Mouse (Mus musculus): ENCODE results near the gene Mphosph6. TPM values are rescaled to one million over a fixed set of nuclear protein-coding genes. Genes with fewer than 3 reads are reported as not detected.
A peak's percentile ranks its signal among the peaks of the same experiment; 100 is the strongest.

The Mphosph6 gene
- 10 to 100 TPM; 18.3 to 20.1 TPM for total RNA-seq (2021)
- long read RNA-seq, experiment 1, transcript Mphosph6-201 (5 exons, 1,068 nt), result major isoform, 14 of 16 reads
- long read RNA-seq, experiment 1, partial matches to known transcripts, result 1 of 16 reads
- long read RNA-seq, experiment 1, other reads (novel, unspliced or antisense), result 0 of 16 reads
- long read RNA-seq, experiment 2, transcript Mphosph6-201 (5 exons, 1,068 nt), result major isoform, 11 of 13 reads
- long read RNA-seq, experiment 2, partial matches to known transcripts, result 1 of 13 reads
- long read RNA-seq, experiment 2, other reads (novel, unspliced or antisense), result 1 of 13 reads

DNA sequence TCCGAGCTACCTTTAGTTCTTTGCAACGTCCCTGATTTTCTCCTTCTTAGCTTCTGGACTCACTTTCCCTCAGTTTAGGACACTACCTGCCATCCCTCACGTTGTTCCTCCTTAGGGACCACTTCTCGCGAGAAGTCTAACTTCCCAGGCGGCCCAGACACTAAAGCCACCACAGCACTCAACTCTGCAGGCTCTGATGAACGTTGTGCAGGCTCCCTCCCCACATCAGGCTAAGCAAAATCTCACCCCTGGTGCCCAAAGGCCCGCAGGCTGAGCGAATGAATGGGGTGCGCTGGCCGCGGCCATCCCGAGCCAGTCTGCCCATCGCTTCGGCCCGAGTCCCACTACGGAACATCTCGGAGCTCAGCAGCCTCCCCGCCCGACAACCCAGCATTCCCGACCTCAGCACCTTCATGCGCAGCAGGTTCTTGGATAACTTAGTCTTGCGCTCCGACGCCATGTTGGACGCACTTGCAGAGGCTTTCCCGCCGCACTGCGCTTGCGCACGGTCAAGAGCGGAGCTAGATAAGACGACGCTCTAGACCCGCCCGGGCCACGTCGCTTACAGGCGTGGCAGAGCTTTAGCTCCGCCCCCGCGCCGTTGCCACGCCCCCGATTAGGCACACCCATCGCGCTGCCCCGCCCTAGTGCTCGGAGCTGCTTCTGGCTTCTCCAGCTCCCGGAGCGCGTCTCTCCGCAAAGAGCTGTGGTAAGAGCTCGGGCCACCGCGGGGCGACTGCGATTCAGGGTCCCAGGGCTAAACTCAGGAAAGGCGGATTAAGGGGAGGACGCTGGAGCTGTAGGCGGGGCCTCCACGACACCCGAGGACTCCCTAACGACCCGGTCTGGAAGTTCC lies at the start of gene Mphosph6:
Gene Mphosph6 (minus strand): TSS at position 501 of the 856 bp plus-strand sequence.
- peak; percentile 94 to 96 for DNase-seq (ENCODE audit: low spot score in 2 of 2)

DNA sequence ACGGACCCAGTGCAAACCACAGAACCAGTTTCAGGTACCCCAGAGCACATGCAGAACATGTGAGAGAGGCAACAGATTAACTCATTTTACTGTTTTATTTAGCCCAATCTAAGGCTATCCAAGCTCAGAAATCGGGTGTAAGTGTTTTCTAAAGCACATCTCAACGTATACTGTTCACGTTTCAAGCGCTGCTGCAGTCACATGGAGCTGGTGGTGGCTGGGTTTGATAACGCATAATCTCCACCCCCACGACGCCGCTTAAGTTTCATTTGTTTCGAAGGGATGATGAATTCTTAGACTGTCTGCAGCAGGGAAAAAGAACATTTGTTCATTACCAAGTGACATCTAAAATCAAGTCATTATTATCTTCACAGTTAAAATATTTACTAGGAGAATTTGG lies 48.7 kb upstream of the Mphosph6 start:
- DNase-seq (ENCODE audit: low spot score in 2 of 2), result no peak

DNA sequence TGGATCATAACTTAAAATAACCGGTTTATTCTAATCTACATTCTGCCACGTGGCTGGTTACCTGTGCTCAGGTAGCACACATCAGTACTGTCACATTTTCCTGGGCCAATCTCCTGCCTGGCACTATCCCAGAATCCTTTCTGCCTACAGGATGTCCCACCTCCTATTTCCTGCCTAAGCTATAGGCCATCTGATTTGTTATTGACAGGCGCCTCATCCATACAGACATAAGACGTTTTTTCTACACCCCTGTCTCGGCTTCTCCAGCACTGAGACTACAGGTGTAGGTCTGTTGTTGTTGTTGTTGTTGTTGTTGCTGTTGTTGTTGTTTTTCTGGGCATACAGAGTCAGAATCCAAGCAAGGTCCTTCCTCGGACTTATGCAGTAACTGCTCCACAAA lies 46.1 kb upstream of the Mphosph6 start:
- no peak for DNase-seq (ENCODE audit: low spot score in 2 of 2)

DNA sequence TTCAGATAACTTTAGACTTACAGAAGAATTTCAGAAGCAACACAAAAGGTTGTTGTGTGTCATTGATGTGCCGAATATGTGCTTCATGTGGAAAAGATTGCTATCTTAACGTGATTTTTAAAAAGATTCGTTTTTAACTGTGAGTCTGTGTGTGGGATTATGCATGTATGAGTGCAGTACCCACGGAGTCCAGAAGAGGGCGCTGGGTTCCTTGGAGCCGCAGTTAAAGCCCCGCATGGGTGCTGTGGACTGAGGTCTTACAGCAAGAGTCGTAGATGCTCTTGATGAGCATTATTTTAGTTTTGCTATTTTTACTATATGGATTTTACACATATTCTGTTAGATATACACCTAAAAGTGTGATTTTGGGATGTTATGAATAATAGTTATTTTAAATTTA lies 42.0 kb upstream of the Mphosph6 start:
- no peak for DNase-seq (ENCODE audit: low spot score in 2 of 2)

DNA sequence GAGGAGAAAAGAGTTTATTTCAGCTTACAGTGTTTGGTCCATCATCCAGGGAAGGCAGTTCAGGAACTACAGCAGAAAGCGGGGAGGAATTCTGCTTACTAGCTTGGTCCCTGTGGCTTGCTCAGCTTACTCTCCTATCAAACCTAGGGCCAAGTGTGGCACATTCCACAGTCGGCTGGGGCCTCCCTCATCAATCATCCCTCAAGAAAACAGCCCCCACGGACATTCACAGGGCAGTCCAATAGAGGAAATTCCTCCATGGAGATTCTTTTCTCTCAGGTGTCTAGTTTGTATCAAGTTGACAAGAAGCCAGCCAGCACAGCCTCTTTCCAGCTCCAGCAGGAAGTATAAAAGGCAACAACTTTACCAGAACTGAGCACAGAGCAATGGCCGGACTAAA lies 11.8 kb upstream of the Mphosph6 start:
- no peak for DNase-seq (ENCODE audit: low spot score in 2 of 2)

DNA sequence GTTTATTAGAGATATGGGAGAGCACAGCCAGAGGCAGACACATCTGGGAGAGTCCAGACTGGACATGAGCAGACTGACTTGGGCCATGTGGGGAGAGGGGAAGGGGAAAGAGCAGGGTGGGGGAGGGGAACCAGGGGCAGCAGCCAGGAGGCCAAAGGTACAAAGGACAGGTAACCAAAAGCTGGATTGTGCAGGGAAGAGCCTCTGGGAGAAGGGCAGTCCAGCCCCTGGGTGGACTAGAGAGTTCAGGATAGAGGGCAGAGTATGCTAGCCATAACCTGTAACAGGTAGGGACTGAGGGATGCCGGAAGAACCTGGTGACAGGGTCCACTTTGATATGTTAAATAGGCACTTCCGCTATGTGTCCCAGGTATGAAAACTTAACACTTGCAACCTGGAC lies 8.9 kb upstream of the Mphosph6 start:
- no peak for DNase-seq (ENCODE audit: low spot score in 2 of 2)

DNA sequence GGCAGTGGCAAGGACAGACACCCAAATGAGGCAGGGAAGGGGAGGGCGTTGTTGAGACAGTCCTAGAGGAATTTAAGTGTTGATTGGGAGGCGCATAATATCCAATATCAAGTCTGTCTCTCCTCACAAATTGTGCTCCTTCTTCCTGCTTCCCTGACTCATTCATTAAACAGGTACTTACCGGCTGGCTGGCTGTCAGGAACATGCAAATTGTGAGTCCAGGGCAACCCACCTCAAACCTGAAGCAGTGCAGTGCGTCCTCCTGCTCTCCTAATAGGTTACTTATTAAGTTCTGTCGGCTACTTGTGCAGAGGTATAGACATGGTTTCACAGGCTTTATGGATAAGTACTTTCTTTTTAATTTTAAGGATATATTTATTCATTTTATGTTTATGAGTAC lies 3.7 kb upstream of the Mphosph6 start:
- no peak for DNase-seq (ENCODE audit: low spot score in 2 of 2)

DNA sequence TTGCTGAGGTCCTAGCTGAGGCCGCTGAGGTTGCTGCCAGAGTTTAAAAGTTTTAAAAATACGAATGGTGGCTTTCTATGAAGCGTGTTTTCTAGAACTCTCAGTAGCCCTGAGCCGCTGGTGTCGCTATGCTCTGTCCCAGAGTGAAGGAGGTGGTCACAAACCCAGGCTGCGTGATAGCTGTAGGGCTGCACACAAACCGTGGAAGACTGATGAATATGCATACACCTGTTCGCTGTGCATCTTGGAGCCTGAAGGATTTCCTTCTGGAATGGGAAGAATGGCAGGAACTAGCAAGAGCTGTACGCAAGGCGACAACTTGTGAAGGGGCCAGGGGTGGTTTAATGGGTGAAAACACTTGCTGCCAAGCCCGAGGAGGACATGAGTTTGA lies 551 bp upstream of the Mphosph6 start:
- peak in 1 of 2 experiments; percentile 7 for DNase-seq (ENCODE audit: low spot score in 2 of 2)

DNA sequence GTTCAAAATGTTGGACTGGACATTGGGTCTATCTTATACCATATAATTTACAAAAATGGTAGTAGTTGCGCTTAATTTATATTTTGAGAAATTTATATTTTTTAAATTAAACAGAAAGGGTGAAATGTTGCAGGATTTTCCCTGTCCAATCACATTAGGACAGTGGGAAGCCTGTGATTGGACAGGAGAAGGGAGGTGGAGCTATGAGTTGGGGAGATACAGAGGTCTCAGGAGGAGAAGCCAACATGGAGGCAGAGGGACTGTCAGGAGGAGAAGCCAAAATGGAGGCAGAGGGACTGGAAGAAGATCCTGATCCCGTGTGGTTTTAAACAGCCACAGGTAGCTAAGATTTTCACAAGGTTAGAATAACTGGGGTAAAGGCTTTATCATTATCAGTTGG lies 3.7 kb downstream of the Mphosph6 start:
- DNase-seq (ENCODE audit: low spot score in 2 of 2), result no peak

DNA sequence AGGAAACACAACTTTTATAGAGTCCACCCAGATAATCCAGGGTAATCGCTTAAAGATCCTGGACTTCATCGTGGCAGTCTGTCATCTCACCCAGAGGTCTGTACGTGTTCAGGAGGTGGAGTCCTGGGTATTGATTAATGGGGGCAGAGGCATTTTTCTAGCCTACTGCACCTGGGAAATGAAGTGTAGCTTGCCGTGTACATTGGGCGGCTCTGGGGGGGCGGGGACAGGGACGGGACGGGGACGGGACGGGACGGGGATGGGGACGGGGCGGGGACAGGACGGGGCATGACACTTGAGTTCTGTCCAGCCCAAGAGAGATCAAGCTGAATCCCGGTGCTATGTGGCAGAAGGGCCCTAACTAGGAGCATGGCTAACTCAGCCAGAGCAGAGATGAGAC lies 5.3 kb downstream of the Mphosph6 start:
- no peak for DNase-seq (ENCODE audit: low spot score in 2 of 2)

DNA sequence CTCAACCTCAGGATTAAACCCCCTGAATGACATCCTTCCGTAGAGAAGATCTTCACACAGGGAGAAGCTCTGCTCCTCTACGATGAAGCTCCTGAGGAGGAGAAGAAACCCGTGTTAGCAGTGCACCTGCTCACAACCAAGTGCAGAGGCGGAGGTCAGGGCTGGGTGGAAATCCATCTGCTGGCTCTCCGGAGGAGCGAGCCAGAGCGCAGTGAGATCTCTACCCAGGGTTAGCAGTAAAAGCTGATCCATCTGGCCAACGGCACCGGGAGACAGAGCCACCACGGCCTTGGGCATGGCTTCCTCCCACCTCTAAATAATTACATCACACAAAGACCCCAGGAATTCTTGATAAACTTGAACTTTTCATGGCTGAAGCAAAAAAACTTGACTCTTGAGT lies 7.2 kb downstream of the Mphosph6 start:
- no peak for DNase-seq (ENCODE audit: low spot score in 2 of 2)

DNA sequence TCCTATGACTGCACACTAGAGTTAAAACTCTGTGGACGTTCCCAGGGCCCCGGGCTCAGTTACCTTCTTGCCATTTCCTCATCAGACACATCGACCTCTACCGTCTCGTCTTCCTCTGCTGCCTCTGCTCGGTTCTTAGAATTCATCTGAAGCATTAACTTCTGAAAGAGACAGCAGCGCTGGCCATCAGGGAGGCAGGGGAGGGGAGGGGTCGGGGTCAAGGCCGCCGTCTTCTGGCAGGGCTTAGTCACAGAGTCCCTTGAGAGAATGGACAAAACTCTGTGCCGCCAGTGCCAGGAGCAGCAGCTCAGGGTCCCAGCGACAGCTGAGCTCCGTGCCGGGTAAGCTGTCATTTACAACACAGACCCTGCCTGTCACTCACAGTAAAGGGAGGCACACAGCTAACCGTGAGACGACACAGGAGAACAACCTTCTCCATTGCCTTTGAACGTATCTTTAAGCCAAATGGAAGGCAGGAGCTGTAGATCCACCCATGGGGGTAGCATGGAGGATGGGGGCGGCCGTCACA lies 9.1 kb downstream of the Mphosph6 start:
- DNase-seq (ENCODE audit: low spot score in 2 of 2), result no peak

DNA sequence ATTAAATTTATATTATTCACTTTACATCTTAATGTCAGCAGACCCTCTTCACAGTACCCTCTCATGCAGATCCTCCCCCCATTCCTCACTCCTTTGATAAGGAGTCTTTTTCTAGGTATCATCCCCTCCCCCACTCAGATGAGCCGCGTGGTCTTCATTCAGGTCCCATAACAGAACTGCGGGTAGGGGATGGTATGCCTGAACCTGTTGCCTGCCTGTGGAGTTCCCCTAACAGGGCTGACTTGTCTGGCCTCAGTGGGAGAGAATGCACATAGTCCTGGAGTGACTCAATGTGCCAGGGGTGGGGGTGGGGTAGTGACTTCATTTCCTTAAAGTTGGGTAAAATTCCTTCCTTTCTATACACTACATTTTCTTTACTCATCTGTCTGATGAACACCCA lies 15.3 kb downstream of the Mphosph6 start:
- no peak for DNase-seq (ENCODE audit: low spot score in 2 of 2)

DNA sequence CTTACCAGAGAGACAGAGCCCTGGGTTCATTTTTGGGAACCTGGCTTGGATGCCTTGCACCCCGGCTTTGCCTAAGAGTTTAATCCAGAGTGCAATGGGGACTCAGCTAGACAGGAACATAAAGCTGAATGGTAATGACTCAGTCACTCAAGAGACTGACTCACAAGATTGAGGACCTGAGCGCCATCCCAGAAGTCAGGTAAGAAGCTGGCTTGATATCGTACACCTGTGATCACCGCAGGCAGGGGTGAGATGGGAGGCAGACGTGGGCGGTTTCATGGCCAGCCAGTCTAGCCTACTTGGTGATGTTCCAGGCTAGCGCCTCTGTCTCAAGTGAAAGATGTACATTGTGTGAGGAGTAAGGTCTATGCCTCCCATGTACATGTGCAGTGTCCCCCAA lies 18.7 kb downstream of the Mphosph6 start:
- no peak for DNase-seq (ENCODE audit: low spot score in 2 of 2)

DNA sequence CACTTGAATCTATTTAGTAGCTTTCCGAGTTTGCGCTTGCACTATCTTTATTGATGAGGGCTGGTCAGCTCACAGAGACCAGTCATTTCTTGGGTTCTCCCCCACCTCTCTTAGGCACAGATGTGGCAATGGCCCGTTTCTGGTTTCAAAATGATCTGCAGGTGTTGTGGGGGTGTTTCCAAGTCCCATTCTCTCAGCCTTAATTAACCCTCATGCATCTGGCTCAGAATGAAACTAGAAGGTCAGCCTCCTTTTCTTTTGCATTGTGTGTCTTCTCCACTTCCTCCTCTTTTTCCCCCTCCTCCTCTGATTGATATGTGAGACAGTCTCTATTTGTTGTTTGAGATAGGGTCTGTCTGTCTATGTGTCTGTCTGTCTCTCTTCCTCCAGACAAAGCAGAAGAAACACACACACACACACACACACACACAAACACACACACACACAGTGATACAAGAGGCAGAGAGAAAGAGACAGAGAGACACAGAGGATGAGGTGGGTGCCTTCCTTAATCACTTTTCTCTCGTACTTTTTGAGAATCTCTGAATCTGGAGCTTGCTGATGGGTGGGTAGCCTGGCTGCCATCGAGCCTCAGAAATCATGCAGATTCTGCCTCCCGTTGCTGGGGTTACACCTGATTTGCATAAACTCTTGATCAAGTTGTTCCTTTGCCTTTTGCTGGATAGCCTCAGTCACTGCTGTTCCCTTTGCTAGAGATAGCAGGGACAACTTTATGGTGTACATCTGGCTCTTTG lies 20.2 kb downstream of the Mphosph6 start:
- no peak for DNase-seq (ENCODE audit: low spot score in 2 of 2)

DNA sequence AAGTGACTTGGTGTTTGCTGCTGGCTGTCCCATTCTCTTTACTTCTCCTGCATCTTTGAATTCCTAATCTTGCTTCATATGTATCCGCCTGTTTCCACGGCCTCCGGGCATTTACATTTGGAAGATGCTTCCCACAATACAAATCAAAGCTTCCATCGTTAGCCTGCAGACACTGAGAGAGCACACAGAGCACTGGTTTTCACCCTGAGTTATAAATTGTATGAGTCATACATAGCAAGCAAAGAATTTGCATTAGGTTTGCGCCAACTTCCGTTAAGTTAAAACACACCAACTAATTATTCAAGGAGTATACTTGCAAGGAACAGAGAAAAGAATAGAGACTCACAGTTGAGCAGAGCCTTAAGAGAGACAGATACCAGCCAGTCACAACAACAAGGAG lies 22.4 kb downstream of the Mphosph6 start:
- no peak for DNase-seq (ENCODE audit: low spot score in 2 of 2)

DNA sequence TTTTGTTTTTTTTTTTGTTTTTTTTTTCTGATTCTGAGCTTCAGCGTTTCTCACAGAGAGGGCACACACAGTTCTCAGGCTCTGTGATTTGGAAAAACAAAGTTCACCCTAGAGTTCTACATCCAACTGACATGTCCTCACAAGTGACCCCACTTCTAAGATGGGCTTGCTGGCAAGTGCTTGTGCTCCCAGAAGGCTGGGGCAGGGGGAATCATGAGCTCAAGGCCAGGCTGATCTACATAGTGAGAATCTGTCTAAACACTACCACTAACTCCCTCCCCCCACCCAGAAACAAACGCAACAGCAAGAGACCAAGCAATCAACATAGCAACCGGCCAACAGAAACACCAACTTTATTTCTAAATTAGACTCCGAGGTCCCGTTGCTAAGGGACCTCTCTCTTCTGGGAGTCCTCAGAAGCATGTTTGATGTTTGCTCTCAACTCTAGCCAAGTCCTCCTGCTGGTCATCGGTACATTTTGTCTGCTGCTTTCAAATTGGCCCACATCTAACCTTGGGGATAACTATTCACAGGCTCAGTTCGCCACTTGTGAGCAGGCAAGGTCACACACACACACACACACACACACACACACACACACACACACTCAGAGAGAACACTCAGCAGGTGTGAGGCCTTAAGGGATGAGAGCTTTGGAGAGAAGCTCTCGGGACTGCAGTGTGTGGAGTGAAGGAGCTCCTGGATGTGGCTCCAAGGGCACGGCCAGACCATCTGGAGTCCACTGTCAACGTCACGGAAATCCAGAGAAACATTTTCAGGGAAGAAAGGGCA lies 23.0 kb downstream of the Mphosph6 start:
- no peak for DNase-seq (ENCODE audit: low spot score in 2 of 2)

DNA sequence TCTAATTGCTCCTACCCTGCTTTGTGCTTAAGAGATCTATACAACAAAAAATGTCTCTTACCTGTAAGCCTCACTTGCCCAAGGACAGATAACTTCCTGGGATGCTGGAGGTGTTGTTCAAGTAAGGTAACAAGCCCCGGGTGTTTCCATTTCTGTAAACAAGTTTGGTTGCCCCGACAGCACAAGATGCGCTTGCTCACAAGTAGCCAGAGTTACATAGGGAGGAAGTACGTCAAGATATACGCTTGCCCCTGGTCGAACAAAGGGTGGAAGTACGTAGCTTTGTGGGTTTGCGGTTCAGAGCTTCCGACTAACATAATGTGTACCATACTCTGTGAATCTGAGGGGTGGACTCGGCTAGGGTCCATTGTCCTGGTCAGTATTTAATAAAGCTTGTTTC lies 25.7 kb downstream of the Mphosph6 start:
- DNase-seq (ENCODE audit: low spot score in 2 of 2), result no peak

DNA sequence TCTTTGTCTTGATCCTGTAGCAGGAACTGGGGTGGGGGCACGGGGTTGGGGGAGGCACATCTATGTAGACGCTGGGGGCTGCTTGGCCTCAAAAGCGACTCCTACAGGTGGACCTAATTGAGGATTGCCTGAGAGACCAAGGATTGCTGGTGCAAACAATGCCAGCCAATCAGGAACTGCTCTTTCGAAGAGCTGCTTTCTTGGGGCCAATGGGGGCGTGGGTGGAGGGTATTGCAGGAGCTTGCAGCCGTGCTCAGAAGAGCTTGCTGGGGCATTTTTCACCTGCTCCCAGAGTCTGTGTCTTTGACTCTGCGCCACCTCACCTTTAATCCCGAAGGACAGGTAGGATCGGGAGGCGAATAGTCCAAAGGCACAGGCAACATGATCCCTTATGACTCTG lies 26.1 kb downstream of the Mphosph6 start:
- DNase-seq (ENCODE audit: low spot score in 2 of 2), result no peak

DNA sequence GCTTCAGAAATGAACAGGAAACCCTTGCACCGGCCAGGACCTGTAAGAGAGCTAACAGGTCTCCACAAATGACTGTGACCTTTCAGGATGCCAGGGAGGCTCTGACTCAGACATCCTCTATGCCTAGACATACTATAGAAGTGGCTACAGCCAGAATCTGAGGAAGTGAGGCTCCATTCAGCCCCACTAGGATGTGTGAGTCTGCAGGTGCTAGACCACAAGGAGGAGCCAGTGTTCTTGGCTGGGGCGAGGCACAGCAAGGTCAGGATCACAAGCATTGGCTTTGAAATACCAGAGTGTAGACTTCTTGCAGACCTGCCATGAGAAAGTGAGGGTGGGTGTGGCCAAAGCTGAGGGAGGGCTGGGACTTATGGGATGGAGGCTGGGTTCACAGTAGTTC lies 29.1 kb downstream of the Mphosph6 start:
- DNase-seq (ENCODE audit: low spot score in 2 of 2), result no peak

DNA sequence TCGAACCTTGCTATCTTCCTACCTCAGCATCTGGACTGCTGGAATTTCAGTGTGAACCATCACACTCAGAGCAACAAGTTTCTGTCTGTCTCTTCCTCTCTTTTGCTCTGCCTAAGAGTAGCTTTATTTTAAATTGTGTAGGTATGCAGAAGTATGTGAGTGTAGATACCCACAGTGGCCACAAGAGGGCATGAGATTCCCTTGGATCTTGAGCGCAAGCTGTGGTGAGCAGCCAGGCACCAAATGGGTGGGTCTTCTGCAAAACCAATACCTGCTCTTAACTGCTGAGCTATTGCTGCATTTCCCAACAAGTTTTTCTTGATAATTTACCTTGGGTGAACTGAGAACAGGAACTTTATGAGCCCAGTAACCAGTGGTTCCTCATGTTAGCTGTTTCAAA lies 29.6 kb downstream of the Mphosph6 start:
- DNase-seq (ENCODE audit: low spot score in 2 of 2), result peak in 1 of 2 experiments; percentile 12

Data from left cerebral cortex, adult 18-20 months (tissue).